Mouse (Mus musculus): ENCODE measurements around the gene Col7a1.

GRCm38 (mm10) chr9:109028919-109029318 lies 75.5 kb downstream of the Col7a1 start:
- TF ChIP-seq CTCF (IDR thresholded peaks at IDR 0.05; ENCODE audit: low read depth), result no peak
- TF ChIP-seq EP300 (IDR thresholded peaks at IDR 0.05; ENCODE audit: low read depth), result no peak
